Mouse (Mus musculus) forebrain, embryonic 15.5 days (tissue): ENCODE data around the gene Plvap. TPM values are rescaled to one million over a fixed set of nuclear protein-coding genes. Genes with fewer than 3 reads are reported as not detected.
A peak's percentile ranks its signal among the peaks of the same experiment; 100 is the strongest.

Experiments used
- ATAC-seq: fragments of 200-750 bp; cut with Nextera tagmentation; replicated peaks from 2 replicates; pipeline ENCODE4 v1.8.0; 2017; ENCODE audit warnings: mild to moderate bottlenecking, moderate TSS enrichment, moderate library complexity
- H3K27ac ChIP-seq: fragments of 300-500 bp; sonication (generic); replicated peaks from 2 replicates; pipeline ENCODE4 v1.5.1; 2015; ENCODE audit warnings: mild to moderate bottlenecking, inconsistent platforms
- H3K27me3 ChIP-seq: fragments of 300-500 bp; sonication (generic); 2 replicates; pipeline ENCODE4 v1.6.1; 2015; ENCODE audit warnings: inconsistent platforms
- H3K36me3 ChIP-seq: fragments of 300-500 bp; sonication (generic); 2 replicates; pipeline ENCODE4 v1.6.1; 2015; ENCODE audit warnings: mild to moderate bottlenecking, inconsistent platforms
- H3K4me1 ChIP-seq: fragments of 300-500 bp; sonication (generic); 2 replicates; pipeline ENCODE4 v1.6.1; 2015; ENCODE audit warnings: inconsistent platforms
- H3K4me2 ChIP-seq: fragments of 300-500 bp; sonication (generic); replicated peaks from 2 replicates; pipeline ENCODE4 v1.6.1; 2015; ENCODE audit warnings: mild to moderate bottlenecking, inconsistent platforms
- H3K4me3 ChIP-seq: fragments of 300-500 bp; sonication (generic); 2 replicates; pipeline ENCODE4 v1.5.1; 2015; ENCODE audit warnings: mild to moderate bottlenecking, inconsistent platforms
- H3K9ac ChIP-seq: fragments of 300-500 bp; sonication (generic); replicated peaks from 2 replicates; pipeline ENCODE4 v1.6.1; 2015; ENCODE audit warnings: mild to moderate bottlenecking, inconsistent platforms
- H3K9me3 ChIP-seq: fragments of 300-500 bp; sonication (generic); 2 replicates; pipeline ENCODE4 v1.6.1; 2016; ENCODE audit warnings: inconsistent platforms
- WGBS: fragments of 180-500 bp; shearing (Covaris S2); methylation state at CpG from one replicate; pipeline ENCODE4 v1.1.7; 2015; ENCODE audit warnings: mixed read lengths; 5-methylcytosine and 5-hydroxymethylcytosine counted together
- polyA plus RNA-seq: library from polyadenylated mRNA; unstranded; fragments of >200 nt; fragmentation: Nextera tagmentation; extraction: Ambion mirVana; gene quantifications from 2 replicates; pipeline ENCODE4 v1.2.1, GENCODE M21; 2015

The Plvap gene
- polyA plus RNA-seq, 1 experiment from 2014 or later: 6.0 TPM

DNA sequence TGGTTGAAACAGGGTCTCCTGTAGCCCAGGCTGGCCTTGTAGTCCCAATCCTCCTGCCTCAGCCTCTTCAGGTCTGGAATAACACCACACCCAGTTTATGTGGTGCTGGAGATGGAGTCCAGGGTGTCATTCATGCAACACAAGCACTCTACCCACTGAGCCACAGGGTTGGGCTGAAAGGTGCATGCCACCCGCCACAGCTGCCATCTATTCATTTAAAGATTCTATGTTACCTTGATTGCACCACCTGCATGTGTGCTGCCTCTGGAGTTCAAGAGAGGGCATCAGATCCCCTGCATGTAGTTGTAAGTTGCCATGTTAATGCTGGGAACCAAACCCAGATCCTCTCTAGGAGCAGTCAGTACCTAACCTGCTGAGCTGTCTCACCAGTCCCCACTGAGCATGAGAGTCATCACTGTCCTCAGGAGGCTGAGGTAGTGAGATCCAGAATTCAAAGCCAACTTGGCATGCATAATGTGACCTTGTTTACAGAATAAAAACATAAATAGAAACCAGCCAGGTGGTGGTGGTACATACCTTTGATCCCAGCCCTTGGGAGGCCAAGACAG lies 14.4 kb downstream of the Plvap start:
- WGBS: 84% methylated on average over 1 of the region's 1 CpGs
- no peak for ATAC-seq
- no peaks in the 10 kb centered on the region for H3K27me3 ChIP-seq
- H3K4me3 ChIP-seq: no peak overlapping the region
- no peak overlapping the region for H3K27ac ChIP-seq
- peaks cover 10% of the 10 kb centered on the region for H3K36me3 ChIP-seq
- H3K4me2 ChIP-seq: no peak overlapping the region
- H3K4me1 ChIP-seq: peaks cover 8% of the 10 kb centered on the region; the same call in 1 of the 2 replicates
- no peak overlapping the region for H3K9ac ChIP-seq
- H3K9me3 ChIP-seq: no peaks in the 10 kb centered on the region

DNA sequence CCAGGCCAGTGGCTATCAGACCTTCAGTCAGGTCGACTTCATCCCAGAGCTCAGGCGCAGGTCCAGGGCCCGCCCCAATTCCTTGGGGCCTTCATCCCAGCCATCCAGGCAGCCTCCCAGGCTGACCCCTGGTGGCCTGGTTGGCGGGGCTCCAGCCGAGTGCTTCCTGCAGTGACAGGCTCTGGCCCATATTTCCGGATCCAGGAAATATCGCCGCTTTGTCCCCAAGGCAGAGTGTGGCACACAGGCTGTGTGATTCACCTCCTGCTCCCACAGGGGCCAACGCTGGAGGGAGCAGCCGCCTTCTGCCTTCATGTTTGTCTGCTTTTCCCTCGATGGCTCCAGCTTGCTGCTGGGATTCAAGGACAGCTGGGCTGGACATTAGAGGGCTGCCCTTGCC lies 15.1 kb downstream of the Plvap start:
- Histone ChIP-seq H3K4me1 (peaks cover 8% of the 10 kb centered on the region; the same call in 1 of the 2 replicates), H3K36me3 (peaks cover 15% of the 10 kb centered on the region), H3K27ac (no peak overlapping the region), H3K27me3 (no peaks in the 10 kb centered on the region), H3K4me2 (no peak overlapping the region), H3K9ac (no peak overlapping the region), H3K4me3 (no peak overlapping the region), H3K9me3 (no peaks in the 10 kb centered on the region)
- WGBS: 63% methylated on average over 11 of the region's 11 CpGs
- no peak for ATAC-seq

DNA sequence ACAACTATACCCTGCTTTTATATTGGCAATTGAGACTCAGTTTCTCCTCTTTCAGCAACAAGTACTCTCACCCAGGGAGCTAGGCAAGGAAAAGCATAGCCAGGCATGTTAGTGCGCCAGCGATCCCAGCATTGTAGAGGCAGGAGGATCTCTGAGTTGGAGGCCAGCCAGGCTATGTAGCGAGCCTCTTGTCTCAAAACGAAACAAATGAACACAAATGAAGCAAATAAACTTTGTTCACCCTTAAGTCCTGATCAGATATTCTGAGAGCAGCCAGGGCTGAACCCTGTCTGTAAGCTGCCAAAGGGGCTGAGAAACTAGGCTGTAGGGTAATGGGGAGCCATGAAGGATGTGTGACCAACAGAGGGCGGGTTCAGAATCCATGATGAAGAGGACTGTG lies 15.7 kb downstream of the Plvap start:
- H3K27me3 ChIP-seq: no peaks in the 10 kb centered on the region
- no peak overlapping the region for H3K4me3 ChIP-seq
- H3K4me1 ChIP-seq: peaks cover 8% of the 10 kb centered on the region; the same call in 1 of the 2 replicates
- no peak overlapping the region for H3K27ac ChIP-seq
- no peaks in the 10 kb centered on the region for H3K9me3 ChIP-seq
- H3K36me3 ChIP-seq: peaks cover 18% of the 10 kb centered on the region
- ATAC-seq: no peak
- no peak overlapping the region for H3K9ac ChIP-seq
- WGBS: 79% methylated on average over 5 of the region's 5 CpGs
- H3K4me2 ChIP-seq: no peak overlapping the region

DNA sequence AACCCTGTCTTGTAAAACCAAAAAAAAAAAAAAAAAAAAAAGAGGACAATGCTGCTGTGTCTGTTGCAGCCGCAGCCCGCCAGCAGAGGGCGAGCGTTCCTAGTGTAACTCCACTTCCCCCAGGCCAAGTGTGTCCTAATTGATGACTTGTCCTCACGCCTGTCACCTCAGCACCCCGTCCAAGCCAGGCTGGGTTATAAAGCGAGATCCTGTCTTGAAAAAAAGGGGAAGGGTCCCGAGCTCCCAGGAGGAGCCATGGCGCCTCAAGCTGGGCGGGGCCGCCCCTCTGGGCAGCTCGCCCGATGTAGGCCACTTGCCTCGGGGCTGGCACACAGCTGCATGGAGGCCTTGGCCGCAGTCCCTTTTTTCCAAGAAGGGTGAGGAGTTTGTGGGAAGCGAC lies 16.5 kb downstream of the Plvap start:
- peaks cover 11% of the 10 kb centered on the region; the same call in 1 of the 2 replicates for H3K4me1 ChIP-seq
- 15% methylated on average over 16 of the region's 16 CpGs for WGBS
- H3K4me3 ChIP-seq: peak overlapping the region; percentile 13; the same call in 1 of the 2 replicates
- peaks cover 20% of the 10 kb centered on the region for H3K36me3 ChIP-seq
- H3K9me3 ChIP-seq: no peaks in the 10 kb centered on the region
- H3K27ac ChIP-seq: no peak overlapping the region
- H3K27me3 ChIP-seq: no peaks in the 10 kb centered on the region
- peak overlapping the region; percentile 34 for H3K4me2 ChIP-seq
- ATAC-seq: peak; percentile 64
- H3K9ac ChIP-seq: no peak overlapping the region; the same call in 1 of the 2 replicates

DNA sequence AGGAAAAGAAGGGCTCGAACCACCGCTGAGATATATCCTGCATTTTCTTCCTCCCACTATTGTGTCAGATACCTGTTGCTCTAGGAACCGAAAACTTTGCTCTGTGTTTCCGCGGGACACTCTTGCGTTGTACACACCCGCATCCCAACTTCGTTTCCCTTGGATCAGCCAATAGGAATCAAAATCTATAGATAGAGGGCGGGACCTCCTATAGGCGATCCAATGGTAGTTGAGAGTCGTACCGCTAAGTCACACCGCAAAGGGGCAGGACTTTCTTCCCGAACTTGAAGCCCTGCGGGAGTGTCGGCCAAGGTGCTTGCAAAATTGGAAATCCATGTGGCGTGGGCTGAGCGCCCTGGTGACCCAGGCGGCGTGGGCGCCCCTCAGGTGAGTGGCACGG lies 23.1 kb downstream of the Plvap start:
- Histone ChIP-seq H3K4me2 (peak overlapping the region; percentile 97), H3K9me3 (no peaks in the 10 kb centered on the region), H3K27me3 (no peaks in the 10 kb centered on the region), H3K36me3 (peaks cover 26% of the 10 kb centered on the region), H3K4me1 (peaks cover 58% of the 10 kb centered on the region), H3K27ac (no peak overlapping the region), H3K4me3 (peak overlapping the region; percentile 68), H3K9ac (peak overlapping the region; percentile 57)
- ATAC-seq: peak; percentile 84
- WGBS: 0% methylated on average over 22 of the region's 22 CpGs

DNA sequence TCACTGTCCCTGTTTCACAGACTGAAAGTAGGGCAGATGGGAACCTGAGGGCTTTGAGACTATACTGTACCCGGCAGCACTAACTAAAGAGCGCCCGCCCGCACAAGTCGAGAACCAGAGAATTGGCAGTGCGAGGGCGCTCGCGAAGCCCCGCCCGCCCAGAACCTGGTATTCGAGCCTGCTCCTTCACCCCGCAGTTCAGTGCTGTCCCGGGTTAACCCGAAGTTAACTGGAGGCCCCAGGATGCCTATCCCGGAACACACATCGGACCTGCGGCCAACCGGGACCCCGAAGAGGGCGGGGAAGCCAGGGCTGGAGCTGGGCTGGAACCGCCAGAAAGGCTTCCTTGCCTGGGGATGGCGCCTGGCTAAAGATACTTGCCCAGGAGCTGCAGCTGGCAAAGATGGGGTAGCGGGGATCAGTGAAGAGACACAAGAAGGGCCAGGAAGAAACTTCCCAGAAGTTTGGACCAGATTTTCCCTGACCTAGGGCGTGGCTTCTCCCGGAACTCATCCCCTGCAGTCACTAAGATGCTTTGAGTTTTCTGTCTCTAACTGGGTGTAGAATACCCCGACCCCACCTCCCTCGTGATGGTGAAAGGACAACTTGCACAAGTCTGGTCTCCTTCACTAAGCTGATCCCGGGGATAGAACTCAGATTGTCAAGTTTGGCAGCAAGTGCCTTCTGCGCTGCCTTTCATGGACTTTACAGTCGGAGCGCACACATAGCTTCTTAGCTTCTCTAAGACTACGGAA lies 23.7 kb downstream of the Plvap start, which contains the start of gene Gtpbp3:
Gene Gtpbp3, plus strand, starts transcription at position 413 of the 755 bp plus-strand sequence.
- H3K4me2 ChIP-seq: peak within 1 kb of the TSS; percentile 97
- H3K27me3 ChIP-seq: no peaks in the 10 kb centered on the region
- peak; percentile 23 for ATAC-seq
- peaks cover 32% of the 10 kb centered on the region for H3K36me3 ChIP-seq
- under 1% methylated on average over 33 of the region's 33 CpGs for WGBS
- H3K4me1 ChIP-seq: peaks cover 64% of the 10 kb centered on the region
- peak within 1 kb of the TSS; percentile 67 for H3K27ac ChIP-seq
- peak within 1 kb of the TSS; percentile 68 for H3K4me3 ChIP-seq
- no peaks in the 10 kb centered on the region for H3K9me3 ChIP-seq
- peak within 1 kb of the TSS; percentile 57 for H3K9ac ChIP-seq

DNA sequence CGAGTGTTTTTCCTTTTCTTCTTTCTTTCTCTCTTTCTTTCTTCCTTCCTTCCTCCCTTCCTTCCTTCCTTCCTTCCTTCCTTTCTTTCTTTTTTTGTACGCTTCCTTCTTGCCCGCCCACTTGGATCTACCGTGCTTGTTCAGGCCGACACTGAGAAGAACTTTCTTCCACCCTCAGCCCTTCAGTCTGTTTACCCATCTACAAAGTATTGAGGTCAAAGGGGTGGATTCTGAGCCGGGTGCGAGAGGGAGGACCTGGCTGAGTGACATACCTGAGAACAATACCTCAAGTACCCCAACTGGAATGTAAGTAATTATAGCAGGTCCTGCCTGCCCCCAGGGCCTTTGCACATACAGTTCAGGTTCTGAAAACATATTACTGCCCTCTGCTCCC lies 25.4 kb downstream of the Plvap start:
- peak overlapping the region; percentile 97 for H3K4me3 ChIP-seq
- WGBS: 9% methylated on average over 7 of the region's 7 CpGs
- peaks cover 75% of the 10 kb centered on the region for H3K4me1 ChIP-seq
- peak overlapping the region; percentile 75 for H3K4me2 ChIP-seq
- ATAC-seq: no peak
- H3K27ac ChIP-seq: peak overlapping the region; percentile 91
- no peaks in the 10 kb centered on the region for H3K27me3 ChIP-seq
- peaks cover 33% of the 10 kb centered on the region for H3K36me3 ChIP-seq
- no peaks in the 10 kb centered on the region for H3K9me3 ChIP-seq
- peak overlapping the region; percentile 99 for H3K9ac ChIP-seq

DNA sequence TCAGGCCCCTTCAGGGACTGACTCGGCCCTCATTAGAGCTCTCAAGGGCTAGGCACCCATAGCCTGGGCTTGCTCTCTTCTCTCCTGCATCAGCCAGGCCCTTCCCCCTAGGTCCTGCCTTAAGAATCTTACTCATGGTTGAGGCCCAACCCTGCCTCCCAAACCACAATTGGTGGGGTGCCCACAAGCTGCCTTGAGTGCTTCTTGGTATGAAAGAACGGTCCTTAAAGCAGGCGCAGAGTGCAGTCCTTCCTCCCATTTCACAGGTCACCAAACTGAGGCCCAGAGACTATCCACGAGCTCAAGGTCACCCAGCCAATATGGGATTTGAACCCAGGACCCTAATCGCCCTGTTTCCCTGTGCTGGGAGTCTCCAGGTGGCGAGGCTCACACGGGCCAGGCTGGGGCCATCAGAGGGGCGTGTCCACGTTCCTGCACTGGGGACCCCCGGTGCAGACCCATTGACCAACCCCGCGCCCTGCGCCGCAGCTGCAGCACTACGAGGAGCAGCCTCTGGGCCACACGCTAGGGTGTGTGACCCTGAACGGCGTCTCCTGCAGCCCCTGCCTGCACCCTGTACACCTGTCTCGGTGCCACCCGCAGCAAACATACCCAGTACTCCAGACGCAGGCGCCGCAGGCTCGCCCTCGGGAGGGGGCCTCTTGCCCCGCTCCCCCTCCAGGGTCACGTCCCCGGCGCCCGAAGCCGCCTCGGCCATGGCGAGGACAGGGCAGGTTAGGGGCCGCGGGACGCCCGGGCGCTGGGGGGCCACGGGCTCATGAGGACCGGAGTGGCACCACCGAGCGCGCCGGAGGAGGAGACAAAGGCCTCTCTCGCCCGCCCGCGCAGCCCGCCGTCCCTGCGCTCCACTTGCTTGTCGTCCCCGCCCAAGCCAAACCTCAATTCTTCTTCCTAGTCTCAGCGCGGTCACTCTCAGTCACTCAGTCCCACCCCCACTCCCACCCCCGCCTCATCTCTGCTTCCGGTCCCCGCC lies 26.1 kb downstream of the Plvap start, which contains the start of gene Ano8:
Gene Ano8, minus strand, starts transcription at position 822 of the 994 bp plus-strand sequence.
- Histone ChIP-seq H3K4me2 (peak within 1 kb of the TSS; percentile 75), H3K4me1 (peaks cover 75% of the 10 kb centered on the region), H3K27ac (peak within 1 kb of the TSS; percentile 91), H3K4me3 (peak within 1 kb of the TSS; percentile 97), H3K9me3 (no peaks in the 10 kb centered on the region), H3K9ac (peak within 1 kb of the TSS; percentile 99), H3K36me3 (peaks cover 33% of the 10 kb centered on the region), H3K27me3 (no peaks in the 10 kb centered on the region)
- peak; percentile 81 for ATAC-seq
- 5% methylated on average over 57 of the region's 58 CpGs for WGBS

DNA sequence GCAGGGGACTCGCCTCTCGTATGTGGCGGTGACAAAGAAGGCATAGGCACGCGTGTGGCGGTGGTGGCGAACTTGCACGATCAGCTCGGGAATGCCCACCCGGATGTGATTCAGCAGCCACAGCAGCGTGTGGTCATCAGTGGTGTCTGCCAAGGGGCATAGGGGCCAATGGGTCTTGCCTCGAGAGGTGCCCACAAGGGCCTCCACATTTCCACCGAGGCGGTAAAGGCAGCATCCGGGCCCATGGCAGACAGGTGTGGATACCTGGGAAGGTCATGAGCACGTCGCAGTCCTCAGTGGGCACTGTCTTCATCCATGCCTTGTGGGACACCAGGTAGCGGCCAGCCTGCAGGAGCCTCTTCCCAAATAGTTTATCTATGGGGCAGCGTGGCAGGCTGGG lies 26.8 kb downstream of the Plvap start:
- Histone ChIP-seq H3K4me2 (peak overlapping the region; percentile 75), H3K27me3 (no peaks in the 10 kb centered on the region), H3K9ac (peak overlapping the region; percentile 99), H3K27ac (peak overlapping the region; percentile 91), H3K4me3 (peak overlapping the region; percentile 97), H3K36me3 (peaks cover 40% of the 10 kb centered on the region), H3K4me1 (peaks cover 69% of the 10 kb centered on the region), H3K9me3 (no peaks in the 10 kb centered on the region)
- WGBS: 91% methylated on average over 19 of the region's 19 CpGs
- no peak for ATAC-seq

DNA sequence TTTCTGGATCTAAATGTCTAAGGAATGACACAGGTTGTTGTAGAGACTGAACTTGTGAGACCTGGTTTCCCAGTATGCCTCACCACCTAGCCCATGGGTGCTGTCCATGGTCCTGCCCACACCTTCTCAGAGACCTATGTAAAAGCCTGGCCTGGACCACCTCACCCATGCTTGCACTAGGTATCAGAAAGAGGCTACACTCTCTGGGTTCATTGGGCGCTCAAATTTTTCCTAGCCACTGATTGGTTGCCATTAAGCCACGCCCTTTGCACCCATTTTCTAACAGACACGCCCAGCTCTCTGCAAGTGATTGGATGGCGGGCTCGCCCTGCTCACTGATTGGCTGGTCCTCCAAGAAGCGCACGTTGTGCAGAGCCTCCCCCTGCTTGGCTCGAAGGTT lies 27.6 kb downstream of the Plvap start:
- no peak overlapping the region for H3K4me3 ChIP-seq
- H3K36me3 ChIP-seq: peaks cover 48% of the 10 kb centered on the region
- H3K27ac ChIP-seq: no peak overlapping the region
- no peak overlapping the region for H3K4me2 ChIP-seq
- H3K27me3 ChIP-seq: no peaks in the 10 kb centered on the region
- peaks cover 61% of the 10 kb centered on the region for H3K4me1 ChIP-seq
- no peak for ATAC-seq
- H3K9me3 ChIP-seq: no peaks in the 10 kb centered on the region
- 0 out of 2 replicates have a peak overlapping the region, but pooled peaks have one; percentile 5 for H3K9ac ChIP-seq
- 52% methylated on average over 8 of the region's 8 CpGs for WGBS

DNA sequence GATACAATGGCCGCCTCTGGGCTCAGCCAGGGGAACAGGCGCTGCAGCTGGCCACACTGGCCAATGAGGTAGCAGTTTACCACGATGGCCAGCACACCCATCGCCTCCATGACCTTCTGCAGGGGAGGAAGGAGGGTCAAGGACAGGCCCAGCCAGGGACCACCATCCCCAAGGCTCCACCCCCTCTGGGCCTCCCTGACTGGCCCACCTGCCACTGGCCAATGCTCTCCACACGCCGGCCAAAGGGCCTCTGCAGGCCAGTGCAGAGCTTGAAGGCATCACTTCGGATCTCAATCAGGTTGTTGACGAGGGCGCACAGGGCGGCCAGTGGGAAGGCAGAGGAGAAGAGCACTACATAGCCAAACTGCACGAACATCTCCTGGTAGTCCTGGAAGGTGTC lies 32.6 kb downstream of the Plvap start:
- 91% methylated on average over 11 of the region's 11 CpGs for WGBS
- peaks cover 43% of the 10 kb centered on the region for H3K4me1 ChIP-seq
- no peak overlapping the region for H3K27ac ChIP-seq
- H3K4me2 ChIP-seq: no peak overlapping the region
- no peaks in the 10 kb centered on the region for H3K27me3 ChIP-seq
- no peak overlapping the region for H3K9ac ChIP-seq
- no peak for ATAC-seq
- H3K4me3 ChIP-seq: no peak overlapping the region
- H3K36me3 ChIP-seq: peaks cover 64% of the 10 kb centered on the region
- H3K9me3 ChIP-seq: no peaks in the 10 kb centered on the region
